Mouse (Mus musculus) spleen, adult 2 months (tissue): ENCODE results near the gene Ubr3.

Experiments used
- CTCF ChIP-seq: fragments of 200-500 bp; IDR thresholded peaks from 2 replicates; pipeline ENCODE4 v1.5.1; 2011; ENCODE audit warnings: mild to moderate bottlenecking, inconsistent platforms; ENCODE audit not compliant: insufficient read depth, insufficient read length, insufficient replicate concordance; ENCODE audit errors: extremely low read depth
- POLR2A ChIP-seq: fragments of 200-500 bp; IDR thresholded peaks from 2 replicates; pipeline ENCODE4 v1.6.1; 2011; ENCODE audit warnings: low read depth, low read length, inconsistent platforms

GRCm38 (mm10) chr2:70065729-70066300 is 168.8 kb downstream of the Ubr3 start:
- TF ChIP-seq CTCF = no peak
- TF ChIP-seq POLR2A = no peak
